Mouse (Mus musculus) lung, postnatal 25 days (tissue): ENCODE measurements at regions not wholly inside any gene's neighbourhood (a gene's known extent, or its start where the extent isn't known, plus 50 kb on each side); places are given as distances from the start of the nearest gene placed in this dataset.

ENCODE experiments used
- DNase-seq: peaks from one replicate; pipeline ENCODE4 v3.0.0; 2022; ENCODE audit warnings: low spot score

DNA sequence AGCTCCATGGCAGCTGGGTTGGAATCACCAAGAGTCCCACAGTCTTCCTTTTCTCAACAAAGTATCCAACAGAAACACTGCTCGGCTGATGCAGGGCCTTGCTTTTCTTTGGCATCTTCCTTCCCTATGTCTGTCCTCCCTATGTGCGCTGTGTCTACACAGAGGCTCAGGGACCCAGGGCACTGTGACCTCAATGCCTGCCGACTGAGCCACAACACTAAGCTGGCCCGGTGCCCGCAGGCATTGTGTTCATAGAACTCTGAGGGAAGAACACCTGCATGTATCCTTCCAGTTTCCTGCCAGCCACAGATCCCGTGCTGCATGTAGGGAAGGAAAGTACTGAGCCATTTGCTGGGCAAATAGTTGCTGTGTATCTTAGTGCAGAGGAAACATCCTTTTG lies 109.2 kb downstream of the Ets2 start:
- DNase-seq: no peak

DNA sequence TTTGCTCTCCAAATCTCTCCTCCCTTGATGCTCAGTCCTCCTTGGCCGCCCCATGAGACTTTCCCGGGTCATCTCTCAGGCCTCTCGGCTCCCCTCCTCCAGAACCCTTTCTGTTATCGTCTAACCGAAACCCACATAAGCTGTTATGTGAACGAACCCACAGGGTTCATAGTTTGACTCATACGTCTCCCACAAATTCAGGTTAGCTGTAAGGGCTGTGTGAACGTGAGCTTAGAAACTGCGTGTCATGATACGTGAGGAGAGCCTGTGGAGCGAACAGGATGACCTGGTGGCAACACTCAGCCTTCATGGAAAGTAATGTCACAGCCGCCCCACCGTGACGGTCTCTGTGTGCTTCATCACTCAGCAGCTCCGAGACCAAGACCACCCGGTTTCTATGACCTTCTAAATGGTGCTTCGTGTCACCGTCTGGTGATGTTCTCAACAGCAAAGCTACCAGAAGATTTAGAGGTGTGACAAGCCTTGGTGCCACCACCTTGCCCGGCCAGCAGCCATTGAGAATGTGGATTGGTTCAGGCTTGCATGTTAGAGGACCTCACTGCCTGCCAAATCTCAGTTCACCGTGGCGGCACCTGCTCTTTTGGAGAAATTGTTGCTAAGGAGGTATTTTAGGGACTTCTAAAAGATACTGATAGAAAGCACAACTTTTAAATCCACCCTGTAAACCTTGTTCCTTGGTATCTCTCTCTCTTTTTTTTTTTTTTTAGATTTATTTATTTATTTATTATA lies 107.4 kb downstream of the Ets2 start:
- no peak for DNase-seq

DNA sequence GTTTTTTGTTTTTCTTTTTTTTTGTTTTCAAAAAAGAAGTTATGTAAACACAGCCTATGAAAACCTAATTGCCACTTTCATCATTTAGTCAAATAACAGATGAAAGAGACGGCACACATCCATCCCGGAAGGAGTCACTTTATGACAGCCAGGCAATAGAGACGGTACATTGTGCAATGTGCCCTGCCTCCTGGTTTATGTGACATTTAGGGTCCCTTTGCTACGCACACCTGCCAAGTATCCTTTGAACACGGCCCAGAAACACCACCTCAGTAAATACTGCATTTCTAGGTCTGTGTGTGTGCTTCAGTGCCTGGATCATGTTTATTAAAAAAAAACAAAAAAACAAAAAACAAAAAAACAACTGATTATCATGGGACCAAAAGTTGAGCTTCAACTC lies 104.6 kb downstream of the Ets2 start:
- no peak for DNase-seq

DNA sequence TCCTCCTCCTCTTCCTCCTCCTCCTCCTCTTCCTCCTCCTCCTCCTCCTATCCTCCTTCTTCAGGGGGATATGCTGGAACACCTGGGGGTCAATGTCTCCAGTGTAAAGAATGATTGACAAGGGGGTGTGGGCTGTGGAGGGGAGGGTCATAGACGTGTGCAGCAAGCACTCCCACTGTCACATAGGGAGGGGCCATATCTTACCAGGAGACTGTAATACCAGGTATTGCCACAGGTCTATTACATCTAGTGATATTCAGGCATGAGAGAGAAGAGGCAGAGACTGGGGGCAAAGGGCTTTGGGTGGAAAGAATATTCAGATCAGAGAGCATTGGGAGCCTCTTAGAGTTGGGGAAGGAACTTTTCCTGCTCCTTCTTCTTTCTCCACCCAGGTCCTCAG lies 102.3 kb downstream of the Ets2 start:
- no peak for DNase-seq

DNA sequence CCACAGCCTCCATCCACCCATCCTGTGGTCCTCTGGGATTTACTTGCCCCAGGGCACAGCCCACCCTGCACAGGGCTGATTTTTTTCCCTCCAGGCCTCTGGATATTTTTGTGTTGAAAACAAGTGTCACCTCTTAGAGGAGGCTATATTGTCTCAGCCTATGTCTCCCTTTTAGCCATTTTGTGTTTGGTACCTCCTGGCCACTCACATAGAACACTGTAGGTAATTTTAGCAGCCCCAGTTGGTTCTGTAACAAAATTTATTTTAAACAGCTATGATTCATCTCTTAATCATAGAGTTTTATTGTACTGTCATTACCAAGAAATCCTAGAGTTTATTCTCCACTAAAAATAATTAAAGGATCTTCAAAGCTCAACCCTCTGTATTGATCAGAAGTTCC lies 100.8 kb downstream of the Ets2 start:
- DNase-seq: no peak

DNA sequence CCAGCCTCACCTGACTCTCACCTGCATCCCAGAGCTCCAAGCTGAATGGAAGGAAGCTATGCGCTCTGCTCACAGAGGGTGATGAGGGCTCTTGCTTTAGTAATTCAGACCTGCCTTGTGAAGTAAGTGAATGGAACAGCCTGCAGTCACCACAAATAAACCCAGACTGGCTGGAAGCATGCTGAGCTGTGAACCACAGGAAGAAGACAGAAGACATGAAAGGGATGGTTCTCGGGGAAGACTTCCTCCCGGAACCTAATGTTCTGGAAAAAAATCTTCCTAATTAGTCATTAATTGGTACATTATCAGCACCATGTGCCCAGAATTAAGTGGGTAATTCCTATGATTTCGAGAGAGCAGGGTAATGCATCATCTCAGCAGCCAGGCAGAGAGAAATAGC lies 100.3 kb downstream of the Ets2 start:
- no peak for DNase-seq

DNA sequence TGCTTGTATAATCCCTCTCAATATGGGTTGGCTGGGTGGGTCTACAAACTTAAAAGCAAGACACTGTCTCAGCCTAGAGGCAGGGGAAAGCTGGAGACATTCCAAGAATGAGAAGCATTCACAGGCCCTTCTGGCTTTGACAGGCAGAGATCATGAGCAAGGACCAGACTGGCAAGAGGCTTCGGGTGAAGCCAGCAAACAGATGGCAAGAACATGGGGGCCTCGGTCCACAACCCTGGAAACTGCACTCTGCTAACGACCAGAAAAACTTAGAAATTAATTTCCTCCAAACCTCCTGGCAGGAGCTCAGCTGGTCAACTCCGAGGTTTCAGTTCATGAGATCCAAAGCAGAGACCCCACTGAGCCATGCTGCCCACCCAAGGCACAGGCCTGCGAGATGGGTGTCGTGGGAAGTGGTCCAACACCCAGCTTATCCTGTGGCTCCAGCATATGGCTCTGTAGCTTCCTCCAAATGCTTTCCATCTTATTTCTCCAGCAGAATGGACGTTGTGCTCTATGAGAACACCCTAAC lies 99.1 kb downstream of the Ets2 start:
- DNase-seq: no peak

DNA sequence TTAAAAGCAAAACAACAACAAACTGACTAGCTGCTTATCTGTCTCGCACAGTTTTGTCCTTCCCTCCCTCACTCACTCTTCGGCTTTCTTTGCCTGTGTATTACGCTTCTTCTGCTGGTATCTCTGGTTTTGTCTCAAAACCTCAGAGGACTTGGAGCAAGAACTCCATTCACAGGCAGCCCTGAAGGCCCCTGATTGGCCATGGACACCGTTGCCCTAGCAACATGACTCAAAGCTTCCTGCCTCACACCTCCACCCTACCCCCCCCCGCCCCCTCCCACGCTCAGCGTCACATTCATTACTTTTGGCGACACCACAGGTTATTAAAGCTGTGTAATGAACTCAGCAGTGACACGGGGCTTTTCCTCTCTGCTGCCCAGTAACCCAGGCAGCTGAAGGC lies 96.7 kb downstream of the Ets2 start:
- no peak for DNase-seq

DNA sequence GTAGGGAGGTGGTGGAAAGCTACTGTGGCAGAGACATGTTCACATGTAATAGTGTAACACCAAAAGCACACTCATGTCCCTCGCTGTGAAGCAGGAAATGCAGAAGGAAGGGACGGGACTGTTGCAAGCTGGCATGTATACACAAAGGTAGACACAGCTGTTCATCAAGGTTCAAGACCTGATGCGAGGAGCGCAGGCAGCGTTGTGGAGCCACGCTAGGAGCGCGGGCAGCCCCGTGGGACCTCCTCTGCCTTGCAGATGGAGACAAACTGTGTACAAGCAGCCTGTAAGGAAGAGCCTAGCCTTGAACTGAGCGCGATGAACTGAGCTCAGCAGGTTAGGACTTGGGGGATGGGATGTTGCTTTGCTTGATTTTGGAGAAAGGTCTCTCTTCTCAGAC lies 96.2 kb downstream of the Ets2 start:
- DNase-seq: no peak

DNA sequence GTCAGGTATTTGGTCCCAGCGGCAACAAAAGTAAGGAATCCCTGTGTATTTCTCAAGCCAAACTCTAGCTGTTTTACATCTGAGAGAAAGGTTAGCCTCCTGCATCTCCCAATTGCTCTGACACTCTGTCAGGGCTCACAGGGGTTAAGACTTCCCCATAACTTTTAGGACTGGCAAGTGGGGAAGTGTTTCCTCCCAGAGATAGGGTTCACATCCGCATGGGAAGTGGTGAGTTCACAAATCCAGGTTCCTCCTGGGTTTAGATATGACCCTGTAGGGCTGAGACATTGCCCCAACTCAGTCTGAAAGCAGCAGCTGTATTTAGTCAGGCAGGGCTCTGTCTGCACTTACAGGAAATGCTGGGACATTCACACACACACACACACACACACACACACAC lies 95.3 kb downstream of the Ets2 start:
- DNase-seq: no peak

DNA sequence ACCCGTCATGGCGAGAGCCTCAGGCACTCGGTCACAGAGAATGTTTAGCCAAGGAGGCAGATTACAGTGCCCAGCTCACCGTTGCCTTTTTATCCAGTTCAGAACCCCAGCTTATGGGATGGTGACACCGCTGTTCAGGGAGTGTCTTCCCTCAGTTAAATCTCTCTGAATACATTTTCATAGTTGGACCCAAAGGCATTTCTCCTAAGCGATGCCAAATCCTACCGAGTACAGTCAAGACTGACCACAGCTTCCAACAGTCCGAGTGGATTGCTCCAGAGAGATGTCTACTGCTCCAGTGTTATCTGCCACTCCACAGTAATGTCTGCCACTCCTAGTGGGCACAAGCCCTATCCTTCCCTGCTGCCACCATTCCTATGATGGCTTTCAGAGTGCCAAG lies 93.0 kb downstream of the Ets2 start:
- no peak for DNase-seq

DNA sequence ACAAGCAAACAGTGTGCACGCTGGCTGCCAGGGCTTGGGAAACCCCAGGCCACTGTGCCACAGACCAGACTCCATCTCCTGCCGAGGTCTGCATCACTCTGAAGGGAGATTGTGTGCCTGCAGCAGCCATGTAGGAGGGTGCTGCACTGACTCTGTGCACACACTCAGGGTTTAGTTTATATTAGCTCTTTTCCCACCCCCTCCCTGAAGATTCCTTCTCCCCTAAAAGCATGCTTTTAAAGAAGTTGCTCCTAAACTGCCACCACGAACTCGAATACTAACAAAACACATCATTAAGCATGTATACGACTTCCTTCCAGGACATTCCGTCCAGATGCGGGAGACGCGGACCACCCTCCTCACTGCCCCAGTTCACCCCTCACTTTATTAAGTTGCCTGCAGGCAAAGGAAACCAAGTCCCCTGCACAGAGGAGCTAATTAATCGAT lies 92.4 kb downstream of the Ets2 start:
- DNase-seq: peak; percentile 18

DNA sequence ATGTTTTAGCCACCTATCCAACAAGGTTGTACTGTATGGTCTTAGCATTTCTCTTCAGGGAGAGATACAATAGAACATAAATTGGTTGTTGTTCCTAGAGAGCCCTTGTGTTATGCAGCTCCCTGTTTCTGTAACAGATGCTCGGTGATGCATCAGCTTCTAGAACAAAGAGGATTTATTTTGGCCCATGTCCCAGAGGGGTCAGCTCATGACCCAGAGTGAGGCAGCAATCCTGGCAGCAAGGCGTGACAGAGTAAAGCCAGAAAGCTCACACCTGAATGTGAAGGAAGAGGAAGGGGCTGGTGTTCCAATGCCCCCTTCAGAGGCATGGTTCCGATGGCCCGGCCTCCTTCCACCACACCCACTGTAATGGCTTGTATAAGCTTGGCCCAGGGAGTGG lies 88.8 kb downstream of the Ets2 start:
- DNase-seq: no peak

DNA sequence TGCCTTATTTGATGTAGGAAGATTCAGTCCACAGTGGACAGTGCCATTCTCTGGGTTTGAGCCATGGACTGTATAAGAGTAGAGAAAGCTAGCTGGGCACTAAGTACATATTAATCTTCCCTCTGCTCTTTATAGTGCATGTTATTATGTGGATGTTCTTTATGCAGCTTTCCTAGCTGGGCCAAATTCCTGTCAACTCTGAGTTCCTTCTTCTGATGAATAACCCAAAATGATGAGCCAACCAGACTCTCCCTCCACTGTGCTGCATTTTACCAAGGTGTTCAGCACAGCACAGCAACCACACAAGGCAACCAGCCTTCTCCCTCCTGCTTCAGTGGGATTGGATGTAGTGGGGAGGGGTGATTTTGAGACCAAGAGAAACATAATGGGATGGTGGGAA lies 87.7 kb downstream of the Ets2 start:
- DNase-seq: no peak

DNA sequence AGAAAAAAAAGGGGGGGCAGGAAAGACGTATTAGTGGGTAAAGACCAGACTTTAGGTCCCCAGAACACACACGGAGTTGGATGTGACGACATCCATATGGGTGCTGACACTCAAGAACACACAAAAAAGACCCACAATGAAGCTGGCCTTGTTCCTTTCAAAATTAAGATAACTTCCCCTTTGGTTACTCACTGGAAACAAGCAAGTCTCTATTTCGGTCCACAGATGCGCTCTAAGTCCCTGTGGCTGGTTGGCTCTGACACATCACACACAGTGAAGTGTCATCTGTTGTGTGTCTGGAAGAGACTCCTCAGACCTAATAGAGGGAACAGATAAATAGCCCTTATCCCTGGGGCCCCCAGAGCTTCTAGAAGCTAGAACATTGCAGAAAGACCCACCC lies 79.8 kb downstream of the Ets2 start:
- no peak for DNase-seq

DNA sequence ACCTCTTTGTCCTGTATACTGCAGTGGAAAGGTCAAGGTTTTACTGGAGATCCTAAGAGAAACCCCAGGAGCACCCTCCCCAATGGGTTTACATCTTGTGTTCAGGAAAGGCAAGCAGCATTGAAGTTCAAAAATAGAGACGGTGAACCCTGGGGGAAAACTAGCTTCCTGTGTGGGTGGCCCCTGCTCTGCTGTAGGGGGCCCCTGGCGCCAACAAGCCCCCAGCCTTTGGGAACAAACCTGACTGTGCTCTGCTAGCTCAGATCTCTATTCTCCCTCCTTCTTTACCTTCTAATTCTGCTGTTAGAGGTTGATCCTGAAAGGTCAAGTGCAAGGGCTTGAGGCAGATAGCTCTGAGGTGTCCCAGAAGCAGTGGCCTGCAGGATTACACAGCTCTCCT lies 78.6 kb downstream of the Ets2 start:
- no peak for DNase-seq

DNA sequence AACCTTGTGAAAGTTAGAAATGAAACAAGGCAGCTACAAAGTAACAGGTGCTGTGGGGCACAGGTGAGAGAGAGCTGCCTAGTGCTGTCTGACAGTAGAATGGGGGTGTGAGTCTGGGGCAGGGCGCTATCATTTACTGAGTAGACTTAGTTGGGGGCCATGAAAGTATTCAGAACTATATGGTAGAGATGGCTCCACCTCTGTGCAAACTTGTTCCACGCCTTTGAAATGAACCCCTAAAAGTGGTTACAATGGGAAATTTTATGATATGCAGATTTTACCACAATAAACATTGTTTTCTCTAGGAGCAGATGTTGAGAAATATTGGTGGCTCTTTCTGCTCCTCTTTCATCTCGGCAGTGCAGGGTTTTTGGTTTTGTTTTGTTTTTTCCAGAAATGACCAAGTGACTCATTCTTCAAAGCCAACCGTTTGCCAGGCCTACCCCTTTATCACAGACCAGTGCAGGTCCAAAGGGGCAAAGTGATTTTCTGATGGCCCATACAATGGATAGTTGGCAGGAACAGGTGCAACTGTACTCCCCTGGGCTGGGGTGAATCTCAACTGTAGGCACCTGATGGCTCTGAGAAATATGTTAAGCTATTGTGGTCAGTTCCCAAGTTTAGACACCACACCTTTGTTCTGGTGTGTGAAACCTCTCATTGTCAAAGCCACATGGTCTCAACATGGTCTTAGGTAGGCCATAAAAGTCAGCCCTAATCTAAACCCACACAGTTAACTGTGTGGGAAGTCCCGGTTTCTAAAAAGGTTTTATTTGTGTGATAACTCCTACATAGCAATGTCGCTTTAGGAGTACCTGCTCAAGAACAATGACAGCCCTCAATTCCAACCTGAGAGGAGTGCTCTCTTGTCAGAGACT lies 77.2 kb downstream of the Ets2 start:
- DNase-seq: no peak

DNA sequence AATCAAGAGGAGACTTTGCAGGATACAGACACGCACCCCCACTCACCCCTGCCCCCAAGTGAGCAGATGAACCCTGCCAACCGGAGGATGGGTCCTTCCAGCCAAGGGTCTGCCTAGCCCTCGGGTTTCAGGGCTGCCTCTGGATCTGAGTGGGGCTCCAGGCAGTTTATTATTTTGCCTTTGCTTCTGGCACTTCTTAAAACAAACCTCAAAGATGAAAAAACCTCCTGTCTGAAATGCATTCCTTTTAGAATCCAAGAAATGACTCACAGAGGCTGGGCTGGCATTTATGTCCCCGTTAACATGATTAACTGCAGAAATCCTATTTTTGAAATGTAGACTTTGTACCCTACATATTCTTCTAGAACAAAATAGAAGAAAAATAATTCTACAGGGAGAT lies 76.3 kb downstream of the Ets2 start:
- no peak for DNase-seq

DNA sequence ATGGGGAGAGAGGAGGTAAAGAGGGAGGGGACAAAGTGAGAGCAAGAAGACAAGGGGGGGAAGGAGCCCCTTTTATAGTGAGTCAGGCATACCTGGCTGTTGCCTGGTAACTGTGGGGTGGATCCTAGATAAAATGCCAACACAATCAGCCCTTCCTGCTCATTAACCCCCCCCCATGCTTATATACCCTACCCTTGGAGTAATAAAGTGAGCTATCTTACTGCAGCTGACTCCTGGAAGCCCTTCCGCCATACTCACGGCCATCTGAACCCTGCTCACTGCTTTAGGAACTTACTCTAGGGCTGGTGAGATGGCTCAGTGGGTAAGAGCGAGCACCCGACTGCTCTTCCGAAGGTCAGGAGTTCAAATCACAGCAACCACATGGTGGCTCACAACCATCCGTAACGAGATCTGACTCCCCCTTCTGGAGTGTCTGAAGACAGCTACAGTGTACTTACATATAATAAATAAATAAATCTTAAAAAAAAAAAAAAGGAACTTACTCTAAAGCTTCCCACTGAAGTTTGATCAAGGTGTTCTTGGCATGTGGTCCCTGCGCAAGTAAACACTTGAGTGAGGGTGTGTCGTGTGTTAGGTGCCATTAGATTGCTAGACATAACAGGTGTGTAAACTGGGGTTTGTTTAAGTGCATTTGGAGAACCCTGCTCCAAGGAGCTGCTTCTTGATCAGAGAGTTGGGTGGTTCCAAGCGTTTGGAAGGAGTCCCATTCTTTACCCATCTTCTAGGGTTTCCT lies 74.9 kb downstream of the Ets2 start:
- peak; percentile 75 for DNase-seq

DNA sequence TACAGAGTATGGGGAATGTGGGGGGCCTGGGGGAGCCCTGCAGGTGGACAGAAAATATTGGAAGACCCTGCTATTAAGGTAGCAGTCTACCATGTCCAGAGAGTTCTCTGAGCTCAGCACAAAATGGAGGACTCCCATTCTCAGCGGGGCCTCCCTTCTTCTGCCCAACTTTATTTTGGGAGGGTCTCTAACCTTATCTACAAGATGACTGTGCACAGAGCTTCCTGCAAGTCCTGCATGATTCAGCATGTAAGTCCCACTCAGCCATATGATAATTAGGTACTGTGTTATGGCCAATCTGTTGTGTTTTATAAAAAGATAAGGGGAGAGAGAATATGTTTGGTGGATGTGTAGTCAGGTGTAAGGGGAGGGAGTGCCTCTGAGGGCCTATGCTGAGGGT lies 74.1 kb downstream of the Ets2 start:
- DNase-seq: no peak

DNA sequence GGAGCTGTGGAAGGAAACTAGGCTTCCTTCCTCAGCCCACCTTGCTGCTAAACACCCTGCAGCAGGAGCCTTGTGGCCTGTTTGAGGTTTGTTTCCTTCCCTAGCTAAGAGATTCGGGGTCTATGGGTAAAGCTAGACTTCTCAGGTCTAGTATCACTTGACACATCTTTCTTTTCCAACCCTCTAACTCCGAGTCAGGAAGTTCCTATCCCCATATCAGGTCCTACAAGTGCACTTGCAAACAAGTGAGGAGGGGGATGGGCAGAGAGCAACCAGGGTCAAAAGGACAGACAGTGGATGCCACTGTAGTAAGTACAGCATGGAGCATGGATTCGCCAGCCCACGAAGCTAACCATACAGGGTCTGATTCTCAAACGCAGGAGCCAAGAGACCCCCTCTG lies 73.5 kb downstream of the Ets2 start:
- no peak for DNase-seq

DNA sequence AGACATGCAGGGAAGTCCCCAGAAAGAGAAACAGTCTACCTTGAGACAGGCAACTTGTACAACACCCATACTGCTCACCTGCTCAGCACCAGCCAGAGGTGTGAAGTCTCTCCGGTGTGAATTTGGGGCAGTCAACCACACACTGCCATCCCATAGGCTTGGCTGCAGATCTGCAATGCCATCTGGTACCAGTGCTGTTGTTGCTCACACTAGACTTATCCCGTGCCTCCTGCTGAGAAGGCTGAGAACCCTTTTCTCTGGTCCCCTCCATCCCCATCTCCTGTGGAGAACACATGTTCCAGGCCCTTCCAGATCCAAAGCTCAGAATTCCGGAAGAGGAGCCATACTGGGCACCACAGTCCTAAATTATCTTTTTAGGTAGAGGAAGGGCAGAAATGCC lies 71.3 kb downstream of the Ets2 start:
- DNase-seq: no peak
